Mouse (Mus musculus): ENCODE results near the gene Nppc. TPM values are rescaled to one million over a fixed set of nuclear protein-coding genes. Genes with fewer than 3 reads are reported as not detected.

Gene Nppc
- polyA plus RNA-seq, 1 experiment from 2014 or later: 4.1 TPM

- DNase-seq (ENCODE audit: low spot score): peak; percentile 14
- Histone ChIP-seq H3K27me3 (ENCODE audit: control insufficient read depth, insufficient read depth, low read length) (no peaks in the 10 kb centered on the region; the same call in 1 of the 2 replicates), H3K4me3 (ENCODE audit: low read depth, low read length) (no peak overlapping the region), H3K4me1 (replicated peaks; ENCODE audit: control insufficient read depth, insufficient read depth) (peaks cover 4% of the 10 kb centered on the region; the same call in 1 of the 2 replicates), H3K9ac (ENCODE audit: low read length) (no peak overlapping the region), H3K4me2 (replicated peaks; ENCODE audit: low read depth) (no peak overlapping the region), H3K9me3 (ENCODE audit: control insufficient read depth, low read length) (no peaks in the 10 kb centered on the region), H3K36me3 (ENCODE audit: control insufficient read depth, insufficient read depth, low read length) (no peaks in the 10 kb centered on the region), H3K27ac (replicated peaks) (no peak overlapping the region)
- TF ChIP-seq CTCF (IDR thresholded peaks at IDR 0.05; ENCODE audit: low read depth) (no peak), EP300 (optimal IDR thresholded peaks at IDR 0.05) (no peak)
- no peak for ATAC-seq (ENCODE audit: low FRiP score, low TSS enrichment)
- 50% methylated on average over 9 of the region's 9 CpGs for WGBS
Observed at GRCm38 (mm10) chr1:86674385-86674784, 4.0 kb upstream of the Nppc start.

DNA sequence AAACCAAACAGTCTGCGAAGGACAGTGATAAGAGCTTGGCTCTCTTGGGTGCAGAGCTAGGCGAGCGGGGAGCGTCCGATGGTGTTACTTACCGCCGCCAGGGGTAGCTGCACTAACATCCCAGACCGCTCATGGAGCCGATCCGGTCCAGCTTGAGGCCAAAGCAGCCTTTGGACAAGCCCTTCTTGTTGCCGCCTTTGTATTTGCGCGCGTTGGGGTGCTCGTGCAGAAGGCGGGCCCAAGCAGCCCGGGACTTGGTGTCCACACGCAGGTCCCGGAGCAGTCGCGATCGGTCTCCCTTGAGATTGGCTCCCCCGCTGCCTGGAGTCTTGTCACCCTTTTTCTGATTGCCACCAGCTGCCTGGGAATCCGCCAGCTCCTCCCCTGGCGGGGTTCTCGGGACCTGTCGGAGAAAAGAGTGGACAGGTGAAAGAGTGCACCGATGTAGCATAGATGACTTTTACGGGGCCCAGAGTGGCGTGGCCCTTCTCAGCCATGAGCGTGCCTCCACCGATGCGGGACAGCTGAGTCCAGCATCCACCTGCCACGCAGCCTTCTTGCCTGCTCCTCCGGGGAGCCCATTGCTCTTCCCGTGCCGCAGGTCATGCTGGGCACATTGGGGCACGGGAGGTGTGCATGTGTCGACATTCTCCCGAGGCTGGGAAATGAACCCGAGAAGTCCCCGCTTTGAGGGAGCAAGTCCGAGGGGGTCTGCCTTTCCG lies 658 bp downstream of the Nppc start:
- Histone ChIP-seq H3K36me3 (ENCODE audit: control insufficient read depth, insufficient read depth, low read length) (no peaks in the 10 kb centered on the region), H3K4me3 (ENCODE audit: low read depth, low read length) (peak overlapping the region; percentile 48), H3K27ac (replicated peaks) (no peak overlapping the region), H3K4me2 (replicated peaks; ENCODE audit: low read depth) (peak overlapping the region; percentile 88), H3K27me3 (ENCODE audit: control insufficient read depth, insufficient read depth, low read length) (peaks cover 2% of the 10 kb centered on the region; the same call in 1 of the 2 replicates), H3K9ac (ENCODE audit: low read length) (peak overlapping the region; percentile 36), H3K4me1 (replicated peaks; ENCODE audit: control insufficient read depth, insufficient read depth) (peaks cover 4% of the 10 kb centered on the region; the same call in 1 of the 2 replicates), H3K9me3 (ENCODE audit: control insufficient read depth, low read length) (no peaks in the 10 kb centered on the region)
- ATAC-seq (ENCODE audit: low FRiP score, low TSS enrichment) (peak; percentile 87), DNase-seq (ENCODE audit: low spot score) (peak; percentile 82)
- TF ChIP-seq EP300 (optimal IDR thresholded peaks at IDR 0.05) (no peak), CTCF (IDR thresholded peaks at IDR 0.05; ENCODE audit: low read depth) (peak; percentile 93)
- under 1% methylated on average over 43 of the region's 44 CpGs for WGBS

- Histone ChIP-seq H3K4me3 (ENCODE audit: low read depth, low read length) (no peak overlapping the region), H3K27ac (replicated peaks) (no peak overlapping the region), H3K36me3 (ENCODE audit: control insufficient read depth, insufficient read depth, low read length) (no peaks in the 10 kb centered on the region), H3K9me3 (ENCODE audit: control insufficient read depth, low read length) (no peaks in the 10 kb centered on the region), H3K4me2 (replicated peaks; ENCODE audit: low read depth) (no peak overlapping the region), H3K9ac (ENCODE audit: low read length) (no peak overlapping the region), H3K4me1 (replicated peaks; ENCODE audit: control insufficient read depth, insufficient read depth) (peaks cover 3% of the 10 kb centered on the region; the same call in 1 of the 2 replicates), H3K27me3 (ENCODE audit: control insufficient read depth, insufficient read depth, low read length) (0 out of 2 replicates have a peak, but pooled peaks cover 2% of the 10 kb centered on the region)
- DNase-seq (ENCODE audit: low spot score) (no peak), ATAC-seq (ENCODE audit: low FRiP score, low TSS enrichment) (no peak)
- WGBS: 68% methylated on average over 2 of the region's 2 CpGs
- TF ChIP-seq EP300 (optimal IDR thresholded peaks at IDR 0.05): no peak
- no peak for TF ChIP-seq CTCF (IDR thresholded peaks at IDR 0.05; ENCODE audit: low read depth)
Observed at GRCm38 (mm10) chr1:86665091-86665490, 5.3 kb downstream of the Nppc start.

- H3K27ac ChIP-seq (replicated peaks): no peak overlapping the region
- 74% methylated on average over 5 of the region's 5 CpGs for WGBS
- H3K9ac ChIP-seq (ENCODE audit: low read length): no peak overlapping the region
- no peak overlapping the region for H3K4me3 ChIP-seq (ENCODE audit: low read depth, low read length)
- no peaks in the 10 kb centered on the region for H3K27me3 ChIP-seq (ENCODE audit: control insufficient read depth, insufficient read depth, low read length)
- ATAC-seq (ENCODE audit: low FRiP score, low TSS enrichment) (no peak), DNase-seq (ENCODE audit: low spot score) (no peak)
- no peaks in the 10 kb centered on the region for H3K9me3 ChIP-seq (ENCODE audit: control insufficient read depth, low read length)
- H3K4me2 ChIP-seq (replicated peaks; ENCODE audit: low read depth): no peak overlapping the region
- no peak for TF ChIP-seq CTCF (IDR thresholded peaks at IDR 0.05; ENCODE audit: low read depth)
- no peak for TF ChIP-seq EP300 (optimal IDR thresholded peaks at IDR 0.05)
- no peaks in the 10 kb centered on the region for H3K4me1 ChIP-seq (replicated peaks; ENCODE audit: control insufficient read depth, insufficient read depth)
- no peaks in the 10 kb centered on the region for H3K36me3 ChIP-seq (ENCODE audit: control insufficient read depth, insufficient read depth, low read length)
Observed at GRCm38 (mm10) chr1:86657071-86657470, 13.3 kb downstream of the Nppc start.

GRCm38 (mm10) chr1:86652675-86653074 lies 17.7 kb downstream of the Nppc start:
- ATAC-seq (ENCODE audit: low FRiP score, low TSS enrichment): no peak
- 44% methylated on average over 4 of the region's 4 CpGs for WGBS

GRCm38 (mm10) chr1:86650272-86650671 lies 20.1 kb downstream of the Nppc start:
- 21% methylated on average over 6 of the region's 6 CpGs for WGBS
- H3K27me3 ChIP-seq (ENCODE audit: control insufficient read depth, insufficient read depth, low read length): no peaks in the 10 kb centered on the region
- H3K27ac ChIP-seq (replicated peaks): no peak overlapping the region
- H3K9ac ChIP-seq (ENCODE audit: low read length): no peak overlapping the region
- ATAC-seq (ENCODE audit: low FRiP score, low TSS enrichment) (no peak), DNase-seq (ENCODE audit: low spot score) (peak; percentile 81)
- no peak overlapping the region for H3K4me2 ChIP-seq (replicated peaks; ENCODE audit: low read depth)
- H3K36me3 ChIP-seq (ENCODE audit: control insufficient read depth, insufficient read depth, low read length): no peaks in the 10 kb centered on the region
- H3K9me3 ChIP-seq (ENCODE audit: control insufficient read depth, low read length): no peaks in the 10 kb centered on the region
- H3K4me3 ChIP-seq (ENCODE audit: low read depth, low read length): no peak overlapping the region
- no peaks in the 10 kb centered on the region for H3K4me1 ChIP-seq (replicated peaks; ENCODE audit: control insufficient read depth, insufficient read depth)
- TF ChIP-seq CTCF (IDR thresholded peaks at IDR 0.05; ENCODE audit: low read depth): peak; percentile 94
- TF ChIP-seq EP300 (optimal IDR thresholded peaks at IDR 0.05): no peak

More at GRCm38 (mm10) chr1:86652675-86653074, 17.7 kb downstream of the Nppc start:
- Histone ChIP-seq H3K27me3 (ENCODE audit: control insufficient read depth, insufficient read depth, low read length) (no peaks in the 10 kb centered on the region), H3K4me3 (ENCODE audit: low read depth, low read length) (no peak overlapping the region), H3K4me2 (replicated peaks; ENCODE audit: low read depth) (no peak overlapping the region), H3K9ac (ENCODE audit: low read length) (no peak overlapping the region), H3K27ac (replicated peaks) (no peak overlapping the region), H3K4me1 (replicated peaks; ENCODE audit: control insufficient read depth, insufficient read depth) (no peaks in the 10 kb centered on the region), H3K9me3 (ENCODE audit: control insufficient read depth, low read length) (no peaks in the 10 kb centered on the region), H3K36me3 (ENCODE audit: control insufficient read depth, insufficient read depth, low read length) (no peaks in the 10 kb centered on the region)
- DNase-seq (ENCODE audit: low spot score): no peak
- TF ChIP-seq EP300 (optimal IDR thresholded peaks at IDR 0.05): no peak
- peak; percentile 55 for TF ChIP-seq CTCF (IDR thresholded peaks at IDR 0.05; ENCODE audit: low read depth)

All from stomach, postnatal 0 days (tissue).